Mouse (Mus musculus) stomach, postnatal 0 days (tissue): Measurements from ENCODE around the gene Sec23b.

Experiments used
- CTCF ChIP-seq: IDR thresholded peaks from 2 replicates; pipeline ENCODE4 v1.5.1; 2016; ENCODE audit warnings: antibody characterized with exemption, low read depth, mild to moderate bottlenecking, moderate library complexity
- EP300 ChIP-seq: optimal IDR thresholded peaks from 2 replicates; pipeline ENCODE3; 2016; ENCODE audit warnings: antibody characterized with exemption

DNA sequence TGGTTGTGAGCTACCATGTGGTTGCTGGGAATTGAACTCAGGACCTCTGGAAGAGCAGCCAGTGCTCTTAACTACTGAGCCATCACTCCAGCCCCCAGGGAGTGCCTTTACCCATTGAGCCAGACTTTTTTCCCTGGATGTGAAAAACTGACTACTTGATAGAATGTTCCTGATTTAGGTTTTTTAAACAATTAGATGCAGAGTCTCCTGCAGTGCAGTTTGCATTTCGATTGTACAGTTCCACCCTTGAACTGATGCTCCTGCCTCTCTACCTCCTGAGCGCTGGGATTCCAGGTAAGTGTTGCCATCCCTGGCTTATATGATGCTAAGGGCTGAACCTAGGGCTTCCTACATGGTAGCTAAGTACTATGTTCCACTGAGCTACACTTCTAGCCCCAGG is 42.0 kb downstream of the Sec23b start:
- TF ChIP-seq CTCF (no peak), EP300 (no peak)
